Mouse (Mus musculus): ENCODE data around the gene Sp100. TPM values are rescaled to one million over a fixed set of nuclear protein-coding genes. Genes with fewer than 3 reads are reported as not detected.
"Not testable (repeated sequence)": the region's sequence is repeated elsewhere in the genome, so short reads cannot be mapped to it uniquely, and the experiment has no call there.

Sp100 gene
- 267 and 291 TPM in 2 replicates for polyA plus RNA-seq (2012; ENCODE audit: insufficient read depth, insufficient read length, missing spikeins)

DNA sequence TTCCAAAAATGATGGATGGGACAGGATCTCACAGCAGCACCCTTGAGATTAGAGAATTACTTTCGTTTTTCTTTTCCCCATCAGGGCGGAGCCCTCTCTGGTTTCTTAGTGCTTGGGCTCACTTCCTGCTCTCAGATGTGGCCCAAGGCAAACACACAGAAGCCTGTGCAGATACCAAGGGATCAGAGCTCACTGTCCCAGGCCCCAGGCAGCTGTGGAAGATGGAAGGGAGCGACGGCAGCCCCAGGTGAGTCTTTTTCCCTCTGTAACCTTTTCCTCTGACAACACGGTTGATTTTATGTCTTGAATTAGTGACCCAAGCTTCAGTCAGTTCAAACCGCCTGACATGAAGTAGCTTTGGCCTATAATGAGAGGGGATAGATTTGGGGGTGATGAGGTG, at the start of gene Sp100:
TSS of gene Sp100 (plus strand) at position 108 of the 400 bp plus-strand sequence.
- H3K4me3 ChIP-seq (ENCODE audit: insufficient read depth, low read length) = peak within 1 kb of the TSS; percentile 74
- H3K27ac ChIP-seq (ENCODE audit: insufficient read depth, low read depth, low read length) = peak within 1 kb of the TSS; percentile 37
- H3K4me1 ChIP-seq (ENCODE audit: control insufficient read depth, insufficient read depth, low read length) = peaks cover 11% of the 10 kb centered on the region; the same call in 1 of the 2 replicates

DNA sequence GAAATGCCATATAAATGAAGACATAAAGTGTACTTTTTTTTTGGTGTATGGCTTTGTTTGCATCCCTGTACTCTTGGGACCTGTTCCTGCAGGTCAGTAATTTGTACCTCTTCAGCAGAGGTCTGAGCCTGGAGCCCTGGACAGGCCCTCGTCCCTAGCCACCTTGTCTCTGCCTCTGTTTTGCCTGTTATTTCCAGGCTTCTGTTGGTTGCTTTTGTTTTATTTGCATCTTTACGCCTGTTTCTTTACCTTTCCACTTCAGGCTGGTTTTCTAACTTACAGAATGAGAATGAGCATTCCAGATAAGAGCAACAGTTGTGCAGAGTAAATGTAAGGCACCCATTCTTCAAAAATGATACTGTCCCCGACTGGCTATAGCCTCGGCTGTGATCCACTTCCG, 49.7 kb upstream of the Sp100 start, which contains the start of gene Sp140:
TSS of gene Sp140 (plus strand) at position 301 of the 400 bp plus-strand sequence.
- H3K4me3 ChIP-seq (ENCODE audit: insufficient read depth, low read length) = peak within 1 kb of the TSS; percentile 50
- H3K27ac ChIP-seq (ENCODE audit: insufficient read depth, low read depth, low read length) = peak within 1 kb of the TSS; percentile 42
- not testable (repeated sequence) for H3K4me1 ChIP-seq (ENCODE audit: control insufficient read depth, insufficient read depth, low read length)

DNA sequence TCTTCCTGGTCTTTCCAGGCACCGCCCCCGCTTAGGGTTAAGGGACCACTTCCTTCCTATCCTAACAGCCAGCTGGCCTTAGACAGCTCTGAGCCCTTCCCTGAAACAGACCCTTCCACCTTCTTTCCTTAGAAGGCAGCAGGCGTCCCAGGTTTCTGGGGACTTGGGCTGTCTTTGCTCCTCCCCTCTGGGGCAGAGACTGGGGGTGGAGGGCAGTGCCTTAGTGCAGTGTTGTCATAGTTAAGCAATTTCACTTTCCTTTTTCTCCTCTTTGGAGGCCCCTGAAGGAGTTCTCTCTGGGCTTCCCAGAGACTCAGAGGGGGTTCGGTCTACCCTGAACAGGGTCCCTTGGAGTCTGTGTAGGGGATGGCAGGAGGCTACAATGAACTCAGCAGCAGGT, 49.0 kb upstream of the Sp100 start:
- peak overlapping the region; percentile 42 for H3K27ac ChIP-seq (ENCODE audit: insufficient read depth, low read depth, low read length)
- not testable (repeated sequence) for H3K4me1 ChIP-seq (ENCODE audit: control insufficient read depth, insufficient read depth, low read length)
- H3K4me3 ChIP-seq (ENCODE audit: insufficient read depth, low read length) = peak overlapping the region; percentile 50

DNA sequence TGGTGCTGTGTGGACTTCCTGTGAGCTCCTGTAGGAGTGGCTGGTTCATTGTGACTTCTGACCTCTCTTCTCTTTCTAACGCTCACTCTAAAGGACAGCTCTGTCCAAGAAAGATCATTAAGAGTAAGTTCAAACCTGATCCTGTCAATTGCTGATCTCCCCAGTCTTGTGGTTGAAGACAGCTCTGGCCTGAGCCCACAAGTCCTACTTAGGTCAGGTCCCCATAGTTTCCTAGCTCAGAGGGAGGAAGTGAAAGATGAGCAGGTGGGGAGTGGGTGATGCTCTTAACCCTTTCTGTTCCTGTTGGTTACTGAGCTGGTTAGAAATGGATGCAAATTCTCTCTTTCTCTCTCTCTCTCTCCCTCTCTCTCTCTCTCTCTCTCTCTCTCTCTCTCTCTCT, 45.4 kb upstream of the Sp100 start:
- not testable (repeated sequence) for H3K4me3 ChIP-seq (ENCODE audit: insufficient read depth, low read length); H3K4me1 ChIP-seq (ENCODE audit: control insufficient read depth, insufficient read depth, low read length); H3K27ac ChIP-seq (ENCODE audit: insufficient read depth, low read depth, low read length)

- H3K4me3 ChIP-seq (ENCODE audit: insufficient read depth, low read length); H3K4me1 ChIP-seq (ENCODE audit: control insufficient read depth, insufficient read depth, low read length): not testable (repeated sequence)
- peak overlapping the region; percentile 19; the same call in 1 of the 2 replicates for H3K27ac ChIP-seq (ENCODE audit: insufficient read depth, low read depth, low read length)
Measured at GRCm38 (mm10) chr1:85608361-85608760, 41.4 kb upstream of the Sp100 start.

- H3K4me1 ChIP-seq (ENCODE audit: control insufficient read depth, insufficient read depth, low read length); H3K4me3 ChIP-seq (ENCODE audit: insufficient read depth, low read length); H3K27ac ChIP-seq (ENCODE audit: insufficient read depth, low read depth, low read length): not testable (repeated sequence)
Measured at GRCm38 (mm10) chr1:85610581-85610980, 39.2 kb upstream of the Sp100 start.

DNA sequence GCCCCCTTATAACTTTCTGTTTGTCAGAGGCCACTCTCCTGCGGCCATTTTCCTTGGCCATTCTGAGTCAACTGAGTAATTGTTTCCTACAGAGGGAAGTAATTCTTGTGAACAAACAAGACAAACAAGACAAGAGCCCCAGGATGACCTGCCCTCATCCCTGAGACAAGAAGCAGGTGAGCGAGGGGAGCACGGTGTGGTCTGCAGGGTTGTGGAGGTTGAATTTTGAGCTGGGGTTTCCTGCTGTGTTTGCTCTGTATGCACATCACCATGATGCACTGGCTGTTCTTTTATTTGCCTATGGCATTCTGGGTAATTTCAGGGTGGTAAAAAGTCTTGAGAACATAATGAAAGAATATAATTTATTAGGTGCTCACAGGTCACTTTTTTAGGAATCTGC, 34.7 kb upstream of the Sp100 start:
- H3K27ac ChIP-seq (ENCODE audit: insufficient read depth, low read depth, low read length); H3K4me3 ChIP-seq (ENCODE audit: insufficient read depth, low read length); H3K4me1 ChIP-seq (ENCODE audit: control insufficient read depth, insufficient read depth, low read length): not testable (repeated sequence)

DNA sequence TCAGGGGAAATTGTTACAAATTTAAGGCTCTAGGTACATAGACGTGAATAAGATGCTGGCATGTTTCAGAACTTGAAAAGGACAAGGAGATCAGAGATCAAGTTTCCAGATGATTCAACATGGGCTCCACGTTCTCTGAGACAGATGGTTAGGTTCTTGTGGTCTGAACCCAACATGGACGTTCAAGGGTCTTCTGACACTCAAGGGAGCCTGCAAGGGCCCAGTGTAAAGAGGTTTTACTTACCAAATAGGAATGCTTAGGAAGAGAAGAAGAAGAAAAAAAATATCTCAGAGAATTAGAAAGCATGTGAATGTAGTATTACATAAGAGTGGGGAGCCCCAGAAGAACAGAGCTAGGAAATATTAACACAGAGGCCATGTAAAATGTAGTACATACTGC, 34.0 kb upstream of the Sp100 start:
- not testable (repeated sequence) for H3K4me3 ChIP-seq (ENCODE audit: insufficient read depth, low read length); H3K27ac ChIP-seq (ENCODE audit: insufficient read depth, low read depth, low read length)
- peaks cover 10% of the 10 kb centered on the region for H3K4me1 ChIP-seq (ENCODE audit: control insufficient read depth, insufficient read depth, low read length)

DNA sequence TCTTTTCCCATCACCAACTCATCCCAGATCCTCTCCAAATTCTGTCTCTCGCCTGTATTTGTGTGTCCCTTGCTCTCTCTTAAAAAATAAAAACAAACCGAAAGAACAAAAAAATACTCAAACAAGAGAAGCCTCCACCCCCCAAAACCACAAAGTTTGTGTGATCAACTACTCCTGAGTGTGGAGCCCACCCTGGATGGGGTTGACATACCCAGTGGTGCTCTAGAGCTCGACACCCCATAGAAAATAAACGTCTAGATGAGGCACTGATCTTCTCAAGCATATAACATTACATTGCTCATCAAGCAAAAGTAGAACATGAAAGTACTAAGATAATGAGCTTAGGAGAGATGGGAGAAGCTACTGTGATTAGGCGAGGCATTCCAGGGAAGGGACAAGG, 32.6 kb upstream of the Sp100 start:
- not testable (repeated sequence) for H3K4me3 ChIP-seq (ENCODE audit: insufficient read depth, low read length); H3K27ac ChIP-seq (ENCODE audit: insufficient read depth, low read depth, low read length)
- H3K4me1 ChIP-seq (ENCODE audit: control insufficient read depth, insufficient read depth, low read length) = peaks cover 10% of the 10 kb centered on the region

- H3K4me1 ChIP-seq (ENCODE audit: control insufficient read depth, insufficient read depth, low read length) = peaks cover 10% of the 10 kb centered on the region
- H3K27ac ChIP-seq (ENCODE audit: insufficient read depth, low read depth, low read length); H3K4me3 ChIP-seq (ENCODE audit: insufficient read depth, low read length): not testable (repeated sequence)
Measured at GRCm38 (mm10) chr1:85618689-85619088, 31.1 kb upstream of the Sp100 start.

DNA sequence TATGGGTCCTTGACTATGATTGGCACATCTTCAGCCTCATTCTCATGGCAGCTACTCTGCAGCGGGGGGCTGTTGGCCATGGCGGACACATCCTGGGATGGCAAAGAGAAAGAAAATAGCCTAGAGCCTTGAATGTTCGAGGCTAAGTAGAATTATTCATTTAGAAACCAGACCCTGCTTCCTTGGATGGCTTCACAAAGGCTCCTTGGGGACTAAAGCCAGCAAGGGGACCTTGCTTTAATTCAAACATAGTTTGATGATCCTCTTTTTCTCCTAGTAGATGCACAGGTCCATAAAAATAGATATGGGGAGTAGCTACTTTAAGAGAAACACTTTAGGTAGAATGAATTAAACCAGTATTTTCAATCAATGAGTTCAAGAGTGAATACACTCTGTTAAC, 12.9 kb upstream of the Sp100 start:
- not testable (repeated sequence) for H3K27ac ChIP-seq (ENCODE audit: insufficient read depth, low read depth, low read length); H3K4me3 ChIP-seq (ENCODE audit: insufficient read depth, low read length); H3K4me1 ChIP-seq (ENCODE audit: control insufficient read depth, insufficient read depth, low read length)

DNA sequence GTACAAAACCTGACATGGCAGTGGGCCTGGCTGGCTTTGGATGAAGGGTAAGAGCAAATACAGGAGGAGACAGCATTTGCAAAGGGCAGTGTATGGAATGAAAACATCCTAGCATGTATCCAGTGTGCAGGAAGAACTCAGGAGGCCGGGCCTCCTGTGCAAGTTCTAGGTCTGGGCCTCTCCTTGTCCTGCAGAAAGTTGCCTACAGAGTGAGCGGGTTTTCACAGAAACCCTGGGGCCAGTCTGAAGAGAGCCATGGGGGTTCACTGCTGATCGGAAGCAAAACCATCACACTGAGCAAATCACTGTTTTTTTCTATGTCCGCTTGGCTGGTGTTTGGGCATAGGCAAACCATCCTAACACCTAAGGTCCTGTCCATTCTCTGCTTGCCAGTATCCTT, 11.6 kb upstream of the Sp100 start:
- not testable (repeated sequence) for H3K4me3 ChIP-seq (ENCODE audit: insufficient read depth, low read length); H3K4me1 ChIP-seq (ENCODE audit: control insufficient read depth, insufficient read depth, low read length); H3K27ac ChIP-seq (ENCODE audit: insufficient read depth, low read depth, low read length)

DNA sequence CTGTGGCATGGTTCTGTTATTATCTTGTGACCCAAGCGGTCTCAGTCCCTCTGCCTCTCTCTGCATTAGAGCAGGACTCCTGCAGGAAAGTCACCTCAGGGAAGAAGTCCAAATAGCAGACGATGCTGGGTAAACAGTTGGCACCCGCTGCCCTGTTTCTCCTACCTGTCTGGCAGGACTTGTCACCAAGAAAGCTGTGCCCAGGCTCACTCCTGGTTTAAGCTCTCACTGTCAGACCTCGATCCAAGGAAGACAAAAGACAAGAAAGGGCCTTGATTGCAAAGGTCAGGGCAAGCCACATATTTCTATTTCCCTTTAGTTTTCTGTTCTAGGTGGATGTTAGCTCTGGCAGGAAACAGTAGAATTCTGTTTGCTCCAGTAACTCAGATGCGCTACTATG, 736 bp downstream of the Sp100 start:
- H3K4me3 ChIP-seq (ENCODE audit: insufficient read depth, low read length) = peak overlapping the region; percentile 36; the same call in 1 of the 2 replicates
- not testable (repeated sequence) for H3K27ac ChIP-seq (ENCODE audit: insufficient read depth, low read depth, low read length)
- peaks cover 11% of the 10 kb centered on the region; the same call in 1 of the 2 replicates for H3K4me1 ChIP-seq (ENCODE audit: control insufficient read depth, insufficient read depth, low read length)

GRCm38 (mm10) chr1:85651770-85652275, 2.0 kb downstream of the Sp100 start:
- peaks cover 11% of the 10 kb centered on the region; the same call in 1 of the 2 replicates for H3K4me1 ChIP-seq (ENCODE audit: control insufficient read depth, insufficient read depth, low read length)
- H3K4me3 ChIP-seq (ENCODE audit: insufficient read depth, low read length); H3K27ac ChIP-seq (ENCODE audit: insufficient read depth, low read depth, low read length): not testable (repeated sequence)

DNA sequence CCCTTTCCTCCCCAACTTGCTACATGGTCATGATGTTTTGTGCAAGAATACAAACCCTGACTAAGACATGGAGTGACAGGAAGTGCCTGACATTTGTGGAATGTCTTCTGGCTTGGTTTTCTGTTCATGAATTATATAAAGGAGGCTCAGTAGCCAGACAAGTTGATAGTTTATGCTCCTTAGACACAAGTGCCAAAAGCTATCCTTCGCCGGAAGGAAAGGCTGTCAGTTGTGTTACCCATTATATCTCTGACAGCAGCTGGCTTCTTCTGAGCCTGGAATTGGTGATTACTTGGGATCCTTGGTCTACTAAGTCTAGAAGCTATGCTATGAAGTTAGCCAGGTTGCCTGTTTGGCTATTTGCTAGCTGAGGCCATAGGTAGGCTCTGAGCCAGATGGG, 7.4 kb downstream of the Sp100 start:
- H3K4me3 ChIP-seq (ENCODE audit: insufficient read depth, low read length); H3K4me1 ChIP-seq (ENCODE audit: control insufficient read depth, insufficient read depth, low read length); H3K27ac ChIP-seq (ENCODE audit: insufficient read depth, low read depth, low read length): not testable (repeated sequence)

Data from bone marrow macrophage, adult 2 months (primary cell).